Mouse (Mus musculus): ENCODE results near the gene Atxn10. TPM values are rescaled to one million over a fixed set of nuclear protein-coding genes. Genes with fewer than 3 reads are reported as not detected.

The Atxn10 gene
- 33.4 and 42.4 TPM in 2 replicates for polyA plus RNA-seq (2012; rRNA removed)

GRCm38 (mm10) chr15:85335671-85336300 lies at the start of gene Atxn10:
Gene Atxn10, plus strand, starts transcription at chr15:85336245.

GRCm38 (mm10) chr15:85503127-85503526 lies 167.1 kb downstream of the Atxn10 start, which contains the start of gene 7530416G11Rik:
Gene 7530416G11Rik, minus strand, starts transcription at chr15:85503227.

Other genes with a start within 250 kb of the Atxn10 start
- gene Smc1b, start 204.3 kb upstream of the Atxn10 start, polyA plus RNA-seq (2012; rRNA removed) = not detected in 2 replicates
- gene Ribc2, start 204.2 kb upstream of the Atxn10 start, polyA plus RNA-seq (2012; rRNA removed) = not detected in 2 replicates
- 202 and 230 TPM in 2 replicates for gene Fbln1, start 130.3 kb upstream of the Atxn10 start, polyA plus RNA-seq (2012; rRNA removed)
- gene 7530416G11Rik, start 167.0 kb downstream of the Atxn10 start, polyA plus RNA-seq (2012; rRNA removed) = not detected in 2 replicates
- 0.12 and 0.15 TPM in 2 replicates for gene Wnt7b, start 246.2 kb downstream of the Atxn10 start, polyA plus RNA-seq (2012; rRNA removed)